Mouse (Mus musculus) cerebellum, adult 11-12 months (tissue): ENCODE measurements at regions not wholly inside any gene's neighbourhood (a gene's known extent, or its start where the extent isn't known, plus 50 kb on each side); places are given as distances from the start of the nearest gene placed in this dataset.

Source experiments
- DNase-seq: peaks from one replicate; pipeline ENCODE4 v3.0.0; 2022

GRCm38 (mm10) chr17:79798361-79798760, 83.5 kb upstream of the Cyp1b1 start:
- no peak for DNase-seq

- DNase-seq: no peak
Measured at GRCm38 (mm10) chr17:79790166-79790565, 75.3 kb upstream of the Cyp1b1 start.

GRCm38 (mm10) chr17:79787201-79787600, 72.3 kb upstream of the Cyp1b1 start:
- DNase-seq: no peak

GRCm38 (mm10) chr17:79786691-79787090, 71.8 kb upstream of the Cyp1b1 start:
- DNase-seq: no peak

- DNase-seq: no peak
Measured at GRCm38 (mm10) chr17:79786270-79786669, 71.4 kb upstream of the Cyp1b1 start.

GRCm38 (mm10) chr17:79784256-79784870, 69.5 kb upstream of the Cyp1b1 start:
- no peak for DNase-seq

GRCm38 (mm10) chr17:79781733-79782663, 67.1 kb upstream of the Cyp1b1 start:
- no peak for DNase-seq

- DNase-seq: no peak
Measured at GRCm38 (mm10) chr17:79781262-79781661, 66.4 kb upstream of the Cyp1b1 start.

GRCm38 (mm10) chr17:79777874-79778395, 63.1 kb upstream of the Cyp1b1 start:
- no peak for DNase-seq

- no peak for DNase-seq
Measured at GRCm38 (mm10) chr17:79776177-79776576, 61.3 kb upstream of the Cyp1b1 start.

GRCm38 (mm10) chr17:79775216-79775615, 60.4 kb upstream of the Cyp1b1 start:
- DNase-seq: no peak

- no peak for DNase-seq
Measured at GRCm38 (mm10) chr17:79774291-79774690, 59.4 kb upstream of the Cyp1b1 start.

GRCm38 (mm10) chr17:79772219-79772618, 57.4 kb upstream of the Cyp1b1 start:
- DNase-seq: no peak

- DNase-seq: no peak
Measured at GRCm38 (mm10) chr17:79771727-79772126, 56.9 kb upstream of the Cyp1b1 start.

GRCm38 (mm10) chr17:79770911-79771310, 56.0 kb upstream of the Cyp1b1 start:
- DNase-seq: no peak

GRCm38 (mm10) chr17:79769824-79770223, 55.0 kb upstream of the Cyp1b1 start:
- DNase-seq: no peak

GRCm38 (mm10) chr17:79768080-79768479, 53.2 kb upstream of the Cyp1b1 start:
- no peak for DNase-seq

GRCm38 (mm10) chr17:79765061-79765794, 50.4 kb upstream of the Cyp1b1 start:
- DNase-seq: peak; percentile 4
